10 mouse cellular contexts compared by ENCODE assay signal in the genomic region with DNA sequence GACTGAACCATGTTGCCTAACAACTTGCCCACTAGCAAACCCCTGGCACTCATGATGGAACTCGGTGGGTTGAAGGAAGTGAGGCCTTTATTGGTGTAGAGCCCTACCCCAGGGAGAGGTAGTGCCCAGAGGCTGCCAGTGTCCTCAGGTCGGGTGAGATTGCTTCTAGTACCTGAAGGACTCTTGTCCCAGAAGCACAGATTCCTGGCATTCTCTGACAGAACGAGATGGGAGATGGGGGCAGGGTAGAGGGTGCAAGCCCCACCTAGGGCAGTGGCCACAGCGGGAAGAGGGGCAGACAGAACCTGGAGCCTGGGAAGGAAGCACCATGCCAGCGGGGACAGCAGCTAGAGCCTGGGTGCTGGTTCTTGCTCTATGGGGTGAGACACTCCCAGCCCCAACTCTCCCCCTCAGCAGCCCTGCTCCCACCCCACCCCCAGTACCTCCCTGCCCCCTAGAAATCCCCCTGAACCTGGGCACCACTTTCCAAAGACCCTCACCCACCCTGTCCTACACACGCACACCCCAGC. TPM values are rescaled to one million over a fixed set of nuclear protein-coding genes. Genes with fewer than 3 reads are reported as not detected.
DNase-seq lines count a peak whose midpoint lies in the region; ATAC-seq and TF ChIP-seq lines count a peak whose summit lies in the region.
"Had no signal": no experiment of that assay in that cellular context is flagged by ENCODE, and none has a peak within 500 bp of the region (broad histone marks: within the 10 kb centered on the region; RNA-seq: fewer than 3 reads in every experiment).

A gene (plus strand): TSS at position 297 of the 530 bp plus-strand sequence.

- no peak within 1 kb of the TSS for H3K4me2 ChIP-seq in heart, postnatal 0 days (ENCODE audit: low read depth, low read length)
- H3K4me2 ChIP-seq in embryonic facial prominence, embryonic 12.5 days (replicated peaks): no peak within 1 kb of the TSS
- peak within 1 kb of the TSS; percentile 45 for H3K4me2 ChIP-seq in lung, embryonic 14.5 days

- DNase-seq in heart, postnatal 0 days (ENCODE audit: low spot score): no peak
- DNase-seq in heart, postnatal 36 days: no peak
- DNase-seq in lung, embryonic 14.5 days: peak; percentile 59
- DNase-seq in ovary, postnatal 14 days (ENCODE audit: low spot score): no peak
- DNase-seq in layer of hippocampus, postnatal 10 days (ENCODE audit: low spot score in 2 of 2): no peak
- DNase-seq: adrenal gland, postnatal 25 days had no signal

- no peak within 1 kb of the TSS for H3K27ac ChIP-seq in heart, postnatal 0 days (ENCODE audit: low read depth)
- H3K27ac ChIP-seq in bone marrow, adult 2 months (ENCODE audit: control insufficient read depth, insufficient read depth, low read depth, low read length, poor library complexity): no peak within 1 kb of the TSS
- 0 out of 2 replicates have a peak within 1 kb of the TSS, but pooled peaks have one; percentile 54 for H3K27ac ChIP-seq in embryonic facial prominence, embryonic 12.5 days
- H3K27ac ChIP-seq in lung, embryonic 14.5 days (ENCODE audit: low read depth): peak within 1 kb of the TSS; percentile 65

- peaks cover 19% of the 10 kb centered on the region for H3K4me1 ChIP-seq in heart, postnatal 0 days (ENCODE audit: control insufficient read depth, insufficient read depth)
- peaks cover 2% of the 10 kb centered on the region for H3K4me1 ChIP-seq in bone marrow, adult 2 months (ENCODE audit: control insufficient read depth, insufficient read depth, low read length)
- H3K4me1 ChIP-seq in embryonic facial prominence, embryonic 12.5 days: peaks cover 52% of the 10 kb centered on the region
- H3K4me1 ChIP-seq in lung, embryonic 14.5 days (ENCODE audit: insufficient read depth): peaks cover 24% of the 10 kb centered on the region

- no peak for TF ChIP-seq CTCF in heart, postnatal 0 days (IDR thresholded peaks at IDR 0.05; ENCODE audit: low read depth)
- no peak for TF ChIP-seq CTCF in bone marrow, adult 2 months (IDR thresholded peaks at IDR 0.05; ENCODE audit: control insufficient read depth, insufficient read depth, low read length)
- TF ChIP-seq CTCF in lung, embryonic 14.5 days (IDR thresholded peaks at IDR 0.05; ENCODE audit: low read depth): no peak

- TF ChIP-seq POLR2A in bone marrow, adult 2 months (IDR thresholded peaks at IDR 0.05; ENCODE audit: borderline replicate concordance, control insufficient read depth, low read depth, low read length): no peak

- 11% methylated on average over 6 of the region's 6 CpGs for WGBS in heart, postnatal 0 days
- 47% methylated on average over 6 of the region's 6 CpGs for WGBS in bone marrow, adult 2 months
- WGBS in embryonic facial prominence, embryonic 12.5 days: 21% methylated on average over 6 of the region's 6 CpGs
- WGBS in lung, embryonic 14.5 days: 13% methylated on average over 6 of the region's 6 CpGs

- TF ChIP-seq EP300 in heart, postnatal 0 days (IDR thresholded peaks at IDR 0.05; ENCODE audit: low read depth): no peak

- H3K36me3 ChIP-seq in heart, postnatal 0 days (replicated peaks; ENCODE audit: control insufficient read depth, insufficient read depth, low read length): peaks cover 43% of the 10 kb centered on the region
- peaks cover 44% of the 10 kb centered on the region for H3K36me3 ChIP-seq in embryonic facial prominence, embryonic 12.5 days
- H3K36me3 ChIP-seq in lung, embryonic 14.5 days (ENCODE audit: insufficient read depth): peaks cover 51% of the 10 kb centered on the region

- no peak for ATAC-seq in heart, postnatal 0 days (ENCODE audit: insufficient read depth, low read depth)
- ATAC-seq in embryonic facial prominence, embryonic 12.5 days (ENCODE audit: insufficient number of reproducible peaks, insufficient read depth, low FRiP score, low TSS enrichment): no peak
- peak; percentile 20; the same call in 1 of the 2 replicates for ATAC-seq in lung, embryonic 14.5 days (ENCODE audit: insufficient read depth)
- ATAC-seq: hindbrain, embryonic 16.5 days had no signal

- H3K9me3 ChIP-seq in heart, postnatal 0 days (replicated peaks; ENCODE audit: control insufficient read depth, low read length): no peaks in the 10 kb centered on the region
- no peaks in the 10 kb centered on the region for H3K9me3 ChIP-seq in embryonic facial prominence, embryonic 12.5 days
- H3K9me3 ChIP-seq in lung, embryonic 14.5 days (ENCODE audit: low read depth, low read length): no peaks in the 10 kb centered on the region

- no peak within 1 kb of the TSS for H3K4me3 ChIP-seq in heart, postnatal 0 days (ENCODE audit: low read depth, low read length)
- no peak within 1 kb of the TSS for H3K4me3 ChIP-seq in bone marrow, adult 2 months (replicated peaks; ENCODE audit: control insufficient read depth, low read depth, low read length)
- H3K4me3 ChIP-seq in embryonic facial prominence, embryonic 12.5 days: 0 out of 2 replicates have a peak within 1 kb of the TSS, but pooled peaks have one; percentile 2
- 0 out of 2 replicates have a peak within 1 kb of the TSS, but pooled peaks have one; percentile 1 for H3K4me3 ChIP-seq in lung, embryonic 14.5 days (ENCODE audit: low read depth, low read length)
- H3K4me3 ChIP-seq: erythroblast, embryonic 14.5 days had no signal

- 0 out of 2 replicates have a peak within 1 kb of the TSS, but pooled peaks have one; percentile 30 for H3K9ac ChIP-seq in heart, postnatal 0 days (replicated peaks; ENCODE audit: low read depth, low read length)
- no peak within 1 kb of the TSS for H3K9ac ChIP-seq in embryonic facial prominence, embryonic 12.5 days
- peak within 1 kb of the TSS; percentile 51 for H3K9ac ChIP-seq in lung, embryonic 14.5 days

- intact Hi-C loops in heart, postnatal 36 days (cut with DNase I): no loop called here

- no peaks in the 10 kb centered on the region for H3K27me3 ChIP-seq in heart, postnatal 0 days (ENCODE audit: control insufficient read depth, insufficient read depth, low read length)
- H3K27me3 ChIP-seq in embryonic facial prominence, embryonic 12.5 days: no peaks in the 10 kb centered on the region
- no peaks in the 10 kb centered on the region for H3K27me3 ChIP-seq in lung, embryonic 14.5 days (ENCODE audit: insufficient read depth, low read length)

RNA-seq across cellular contexts. Expression of the gene that starts here (rescaled TPM):
- total RNA-seq in heart, postnatal 0 days (2014; rRNA removed; ENCODE audit: low replicate concordance): 2.7 and 5.8 TPM in 2 replicates
- polyA plus RNA-seq in heart, postnatal 0 days (2015; fragmentation: Nextera tagmentation; extraction: Ambion mirVana): 0.85 and 1.9 TPM in 2 replicates
- total RNA-seq in heart, postnatal 36 days (2021): under 1 TPM; 0.24 to 0.47 TPM
- polyA plus RNA-seq in bone marrow, adult 2 months (2011; ENCODE audit: insufficient read depth, insufficient read length, low replicate concordance, missing spikeins): 12.2 and 16.3 TPM in 2 replicates
- polyA plus RNA-seq in embryonic facial prominence, embryonic 12.5 days (2016; fragmentation: Nextera tagmentation; extraction: Ambion mirVana): 3.1 and 3.5 TPM in 2 replicates
- polyA plus RNA-seq in lung, embryonic 14.5 days (2014; fragmentation: Nextera tagmentation; extraction: Ambion mirVana): 64.7 and 74.6 TPM in 2 replicates
- 1 to 10 TPM; 1.2 to 2.4 TPM for total RNA-seq in layer of hippocampus, postnatal 10 days (2021)

Comparison
In these comparisons a context has a peak if more than half of its experiments do, and no peak if none do; other contexts are left out.
1. H3K27ac ChIP-seq: peak in embryonic facial prominence, embryonic 12.5 days (single experiment) and lung, embryonic 14.5 days (single experiment); none in heart, postnatal 0 days (single experiment) and bone marrow, adult 2 months (single experiment).
2. H3K4me3 ChIP-seq: peak in embryonic facial prominence, embryonic 12.5 days (single experiment) and lung, embryonic 14.5 days (single experiment); none in heart, postnatal 0 days (single experiment) and bone marrow, adult 2 months (single experiment).